Mouse (Mus musculus) liver, embryonic 11.5 days (tissue): ENCODE results near the gene Fnbp1l. TPM values are rescaled to one million over a fixed set of nuclear protein-coding genes. Genes with fewer than 3 reads are reported as not detected.

Experiments used
- ATAC-seq: fragments of 200-750 bp; cut with Nextera tagmentation; replicated peaks from 2 replicates; pipeline ENCODE4 v1.8.0; 2017; ENCODE audit warnings: moderate number of reproducible peaks, mild to moderate bottlenecking, moderate TSS enrichment, moderate library complexity; ENCODE audit not compliant: low FRiP score
- DNase-seq: peaks from one replicate; pipeline ENCODE4 v3.0.0-alpha.2; 2017; ENCODE audit warnings: low spot score
- H3K27ac ChIP-seq: fragments of 300-500 bp; sonication (generic); 2 replicates; pipeline ENCODE4 v1.5.1; 2014; ENCODE audit warnings: mild to moderate bottlenecking, low read depth, low read length, control low read depth
- H3K27me3 ChIP-seq: fragments of 300-500 bp; sonication (generic); replicated peaks from 2 replicates; pipeline ENCODE4 v1.6.1; 2014; ENCODE audit warnings: low read length, mixed read lengths; ENCODE audit not compliant: control insufficient read depth, insufficient read depth
- H3K36me3 ChIP-seq: fragments of 300-500 bp; sonication (generic); 2 replicates; pipeline ENCODE4 v1.6.1; 2014; ENCODE audit warnings: mild to moderate bottlenecking, low read length, moderate library complexity, mixed read lengths; ENCODE audit not compliant: control insufficient read depth, insufficient read depth
- H3K4me1 ChIP-seq: fragments of 300-500 bp; sonication (generic); replicated peaks from 2 replicates; pipeline ENCODE4 v1.6.1; 2014; ENCODE audit warnings: low read length, mixed read lengths; ENCODE audit not compliant: control insufficient read depth, insufficient read depth
- H3K4me2 ChIP-seq: fragments of 300-500 bp; sonication (generic); 2 replicates; pipeline ENCODE4 v1.6.1; 2014; ENCODE audit warnings: mild to moderate bottlenecking, control low read depth, moderate library complexity
- H3K4me3 ChIP-seq: fragments of 300-500 bp; sonication (generic); 2 replicates; pipeline ENCODE4 v1.5.1; 2014; ENCODE audit warnings: low read depth, low read length, control low read depth
- H3K9ac ChIP-seq: fragments of 300-500 bp; sonication (generic); 2 replicates; pipeline ENCODE4 v1.6.1; 2014; ENCODE audit warnings: low read depth, low read length, control low read depth
- H3K9me3 ChIP-seq: fragments of 300-500 bp; sonication (generic); 2 replicates; pipeline ENCODE4 v1.6.1; 2016; ENCODE audit warnings: low read length, inconsistent platforms, mixed read lengths; ENCODE audit not compliant: control insufficient read depth
- WGBS: fragments of 180-500 bp; shearing (Covaris S2); extraction: QIAGEN DNeasy Blood & Tissue Kit; methylation state at CpG from one replicate; pipeline ENCODE4 v1.1.7; 2014; 5-methylcytosine and 5-hydroxymethylcytosine counted together
- polyA plus RNA-seq: library from polyadenylated mRNA; unstranded; fragments of >200 nt; fragmentation: Nextera tagmentation; extraction: Ambion mirVana; gene quantifications from 2 replicates; pipeline ENCODE4 v1.2.1, GENCODE M21; 2014

The Fnbp1l gene
- polyA plus RNA-seq, 1 experiment from 2014 or later, result 17.5 TPM

DNA sequence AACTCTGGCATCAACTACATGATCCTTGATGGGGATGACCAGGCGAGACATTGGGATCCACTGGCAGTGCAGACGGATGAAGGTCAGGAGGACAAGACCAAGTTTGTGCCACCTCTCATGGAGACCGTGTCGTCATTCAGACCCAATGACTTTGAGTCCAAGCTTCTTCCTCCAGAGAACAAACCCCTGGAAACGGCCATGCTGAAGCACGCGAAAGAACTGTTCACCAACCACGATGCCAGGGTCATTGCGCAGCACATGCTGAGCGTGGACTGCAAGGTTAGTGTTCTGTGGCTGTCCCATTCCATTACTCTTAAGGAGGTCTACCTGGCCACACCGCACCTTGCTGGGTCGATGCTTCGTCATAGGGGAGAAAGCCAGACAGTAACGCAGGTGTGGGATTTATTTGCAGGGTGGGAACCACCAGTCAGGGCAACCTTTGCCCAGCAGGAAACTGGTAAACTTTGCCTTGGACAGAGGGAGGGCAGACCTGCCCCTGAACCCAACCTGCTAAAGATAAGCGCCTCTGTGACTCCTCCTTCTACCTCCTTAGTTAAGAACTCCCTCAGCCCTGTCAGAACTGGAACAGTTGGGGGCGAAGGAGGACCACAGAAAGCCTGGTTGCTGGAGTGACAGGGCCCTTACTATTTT lies 106.7 kb downstream of the Fnbp1l start:
- H3K36me3 ChIP-seq, result no peaks in the 10 kb centered on the region
- 83% methylated on average over 16 of the region's 16 CpGs for WGBS
- no peak for DNase-seq
- H3K4me3 ChIP-seq, result no peak overlapping the region
- H3K9me3 ChIP-seq, result no peaks in the 10 kb centered on the region
- H3K27ac ChIP-seq, result no peak overlapping the region
- ATAC-seq, result 0 out of 2 replicates have a peak, but pooled peaks have one; percentile 33
- H3K27me3 ChIP-seq, result no peaks in the 10 kb centered on the region
- H3K9ac ChIP-seq, result no peak overlapping the region
- no peak overlapping the region for H3K4me2 ChIP-seq
- H3K4me1 ChIP-seq, result peaks cover 36% of the 10 kb centered on the region

GRCm38 (mm10) chr3:122511721-122512619 lies 107.5 kb downstream of the Fnbp1l start:
- Histone ChIP-seq H3K4me1 (peaks cover 34% of the 10 kb centered on the region), H3K4me3 (no peak overlapping the region), H3K9ac (no peak overlapping the region), H3K36me3 (no peaks in the 10 kb centered on the region), H3K27ac (no peak overlapping the region; the same call in 1 of the 2 replicates), H3K4me2 (no peak overlapping the region), H3K27me3 (no peaks in the 10 kb centered on the region), H3K9me3 (no peaks in the 10 kb centered on the region)
- ATAC-seq, result no peak
- DNase-seq, result no peak
- 75% methylated on average over 14 of the region's 14 CpGs for WGBS

GRCm38 (mm10) chr3:122510932-122511331 lies 108.6 kb downstream of the Fnbp1l start:
- ATAC-seq (no peak), DNase-seq (no peak)
- H3K4me3 ChIP-seq, result no peak overlapping the region
- peak overlapping the region; percentile 28; the same call in 1 of the 2 replicates for H3K27ac ChIP-seq
- no peak overlapping the region for H3K9ac ChIP-seq
- no peaks in the 10 kb centered on the region for H3K27me3 ChIP-seq
- 63% methylated on average over 10 of the region's 10 CpGs for WGBS
- H3K4me2 ChIP-seq, result no peak overlapping the region
- no peaks in the 10 kb centered on the region for H3K9me3 ChIP-seq
- peaks cover 32% of the 10 kb centered on the region for H3K4me1 ChIP-seq
- H3K36me3 ChIP-seq, result no peaks in the 10 kb centered on the region

DNA sequence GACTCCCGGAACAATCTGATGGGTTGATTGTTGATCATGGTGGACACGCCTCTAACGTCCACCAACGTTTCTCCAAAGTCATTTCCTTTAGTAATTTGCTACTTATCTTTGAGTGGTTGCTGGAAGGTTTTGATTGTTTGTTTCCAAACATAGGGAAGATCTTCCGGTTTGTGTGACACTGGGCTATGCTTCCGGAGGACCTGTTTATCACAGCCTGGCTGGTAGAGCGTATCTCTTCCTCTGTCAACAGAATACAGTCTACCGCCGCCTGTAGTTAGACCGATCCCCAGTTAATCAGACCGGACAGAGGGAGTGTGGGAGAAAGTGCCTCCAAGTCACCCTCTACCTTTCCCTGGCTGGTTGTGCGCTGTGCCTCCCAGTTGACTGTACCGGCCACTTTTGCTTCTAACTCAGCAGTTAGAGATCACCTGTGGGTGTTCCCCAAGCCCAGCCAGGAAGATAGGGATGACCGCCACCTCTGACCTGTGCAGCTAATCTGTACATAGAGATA lies 109.2 kb downstream of the Fnbp1l start:
- DNase-seq, result no peak
- Histone ChIP-seq H3K4me2 (peak overlapping the region; percentile 34), H3K27me3 (no peaks in the 10 kb centered on the region), H3K4me3 (no peak overlapping the region), H3K9me3 (no peaks in the 10 kb centered on the region), H3K36me3 (no peaks in the 10 kb centered on the region), H3K4me1 (peaks cover 28% of the 10 kb centered on the region), H3K9ac (no peak overlapping the region), H3K27ac (peak overlapping the region; percentile 28; the same call in 1 of the 2 replicates)
- peak; percentile 33; the same call in 1 of the 2 replicates for ATAC-seq
- WGBS, result 45% methylated on average over 14 of the region's 14 CpGs

- peak overlapping the region; percentile 56 for H3K27ac ChIP-seq
- H3K4me1 ChIP-seq, result peaks cover 30% of the 10 kb centered on the region
- WGBS, result 50% methylated on average over 11 of the region's 11 CpGs
- DNase-seq, result no peak
- H3K9me3 ChIP-seq, result no peaks in the 10 kb centered on the region
- peak overlapping the region; percentile 34 for H3K4me2 ChIP-seq
- peak; percentile 19; the same call in 1 of the 2 replicates for ATAC-seq
- H3K4me3 ChIP-seq, result no peak overlapping the region
- H3K36me3 ChIP-seq, result no peaks in the 10 kb centered on the region
- H3K27me3 ChIP-seq, result no peaks in the 10 kb centered on the region
- H3K9ac ChIP-seq, result no peak overlapping the region
Observed at GRCm38 (mm10) chr3:122509534-122510239, 109.8 kb downstream of the Fnbp1l start.

DNA sequence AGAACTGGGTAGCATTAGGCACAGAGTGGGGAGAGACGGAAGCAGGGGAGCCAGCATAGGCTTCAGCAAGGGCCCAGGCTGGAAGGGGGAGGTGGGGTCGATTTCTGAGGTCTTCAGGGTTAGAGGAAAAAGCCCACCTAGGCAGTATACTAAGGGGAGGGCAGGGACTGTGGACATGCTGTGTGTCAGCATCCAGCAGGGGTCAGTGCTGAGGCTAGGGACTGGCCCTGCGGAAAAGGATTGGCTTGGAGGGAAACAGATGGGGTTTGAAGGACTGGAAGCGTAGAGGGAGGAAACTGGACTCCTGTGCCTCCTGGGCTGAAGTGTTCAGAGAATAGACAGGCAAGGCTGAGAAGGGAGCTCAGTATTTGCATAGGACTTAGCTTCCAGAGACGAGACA lies 110.4 kb downstream of the Fnbp1l start:
- Histone ChIP-seq H3K27ac (peak overlapping the region; percentile 56; the same call in 1 of the 2 replicates), H3K36me3 (no peaks in the 10 kb centered on the region), H3K4me2 (no peak overlapping the region), H3K4me3 (no peak overlapping the region), H3K4me1 (peaks cover 30% of the 10 kb centered on the region), H3K9me3 (no peaks in the 10 kb centered on the region), H3K27me3 (no peaks in the 10 kb centered on the region), H3K9ac (no peak overlapping the region)
- 41% methylated on average over 5 of the region's 5 CpGs for WGBS
- peak; percentile 48 for ATAC-seq
- peak; percentile 54 for DNase-seq

DNA sequence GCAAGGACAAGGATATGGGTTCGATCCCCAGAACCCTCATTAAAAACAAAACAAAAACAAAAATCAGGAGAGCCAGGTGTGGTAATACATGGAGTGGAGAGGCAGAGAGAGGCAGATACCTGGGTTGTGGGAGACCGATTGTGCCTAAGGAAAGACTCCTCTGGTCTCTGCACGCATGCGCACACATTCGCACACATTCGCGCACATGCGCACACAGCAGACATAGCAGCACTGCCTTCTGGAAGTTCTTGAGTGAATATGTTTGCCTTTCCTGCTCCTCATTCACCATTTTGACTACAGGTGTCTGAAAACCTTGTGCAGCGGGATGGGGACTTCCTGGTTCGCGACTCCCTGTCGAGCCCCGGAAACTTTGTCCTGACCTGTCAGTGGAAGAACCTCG lies 111.7 kb downstream of the Fnbp1l start:
- Histone ChIP-seq H3K4me2 (no peak overlapping the region), H3K27me3 (no peaks in the 10 kb centered on the region), H3K9ac (no peak overlapping the region), H3K9me3 (no peaks in the 10 kb centered on the region), H3K4me3 (no peak overlapping the region), H3K4me1 (peaks cover 30% of the 10 kb centered on the region), H3K27ac (no peak overlapping the region), H3K36me3 (no peaks in the 10 kb centered on the region)
- ATAC-seq (no peak), DNase-seq (no peak)
- 91% methylated on average over 14 of the region's 14 CpGs for WGBS

DNA sequence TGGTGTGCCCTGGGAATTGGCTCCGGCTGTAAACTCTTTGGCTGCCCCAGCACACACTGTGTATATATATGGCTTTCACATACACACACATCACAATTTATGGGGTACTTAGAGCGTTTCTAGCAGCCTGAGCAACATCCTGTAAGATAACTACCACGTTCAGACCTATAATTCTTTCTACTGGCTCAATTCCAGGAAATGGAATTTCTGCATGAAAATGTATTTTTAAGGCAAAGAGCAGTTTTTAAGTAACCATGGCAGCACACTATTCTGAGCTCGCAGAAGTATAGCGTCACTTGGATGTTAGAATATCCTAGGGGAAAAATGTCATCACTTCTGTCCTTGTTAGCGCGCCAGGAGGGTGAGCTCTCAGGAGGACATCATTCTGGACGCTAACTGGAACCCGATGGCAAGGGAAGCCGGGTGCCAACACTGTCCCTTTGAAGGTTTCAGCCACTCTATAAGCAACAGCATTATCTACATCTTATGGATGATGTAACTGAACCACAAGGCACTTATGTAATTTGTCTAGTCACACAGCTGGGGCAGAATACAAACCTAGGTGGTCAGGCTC lies 113.1 kb downstream of the Fnbp1l start:
- Histone ChIP-seq H3K27ac (no peak overlapping the region), H3K4me1 (peaks cover 20% of the 10 kb centered on the region), H3K4me3 (no peak overlapping the region), H3K27me3 (no peaks in the 10 kb centered on the region), H3K9me3 (no peaks in the 10 kb centered on the region), H3K36me3 (no peaks in the 10 kb centered on the region), H3K9ac (no peak overlapping the region), H3K4me2 (no peak overlapping the region)
- no peak for DNase-seq
- ATAC-seq, result no peak
- 69% methylated on average over 10 of the region's 10 CpGs for WGBS
